21 mouse cellular contexts compared by ENCODE assay signal in the genomic region with DNA sequence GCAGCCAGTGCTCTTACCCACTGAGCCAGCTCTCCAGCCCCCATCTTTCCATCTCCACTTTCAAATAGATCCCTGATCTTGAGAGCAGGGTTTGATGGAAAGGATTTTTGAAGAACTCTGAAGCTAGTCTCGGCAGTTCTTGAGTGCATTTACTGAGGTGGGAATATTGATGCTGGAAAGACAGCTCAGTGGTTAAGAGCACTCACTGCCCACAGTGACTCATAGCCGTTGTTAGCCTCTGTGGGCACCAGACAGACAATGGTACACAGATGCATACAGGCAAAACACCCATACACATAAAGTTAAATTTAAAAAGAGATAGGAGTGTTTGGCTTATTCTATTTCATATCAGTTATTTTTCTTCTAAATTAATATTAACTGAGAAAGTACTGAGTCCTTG. TPM values are rescaled to one million over a fixed set of nuclear protein-coding genes. Genes with fewer than 3 reads are reported as not detected.
DNase-seq lines count a peak whose midpoint lies in the region; ATAC-seq and TF ChIP-seq lines count a peak whose summit lies in the region.
"Had no signal": no experiment of that assay in that cellular context is flagged by ENCODE, and none has a peak within 500 bp of the region (broad histone marks: within the 10 kb centered on the region; RNA-seq: fewer than 3 reads in every experiment).

No protein-coding gene starts in this region.

- H3K4me3 ChIP-seq in myocyte, result no peak overlapping the region
- no peak overlapping the region for H3K4me3 ChIP-seq in heart, embryonic 10.5 days
- no peak overlapping the region for H3K4me3 ChIP-seq in forebrain, embryonic 13.5 days

- H3K4me2 ChIP-seq in myocyte (ENCODE audit: low read depth), result peak overlapping the region; percentile 28
- no peak overlapping the region for H3K4me2 ChIP-seq in forebrain, embryonic 13.5 days

- peaks cover 30% of the 10 kb centered on the region for H3K4me1 ChIP-seq in heart, embryonic 10.5 days
- H3K4me1 ChIP-seq in forebrain, embryonic 13.5 days, result peaks cover 29% of the 10 kb centered on the region

- no peaks in the 10 kb centered on the region for H3K27me3 ChIP-seq in myocyte (ENCODE audit: control insufficient read depth, insufficient read depth, insufficient read length)
- H3K27me3 ChIP-seq in heart, embryonic 10.5 days (ENCODE audit: insufficient read depth, poor library complexity, severe bottlenecking), result no peaks in the 10 kb centered on the region
- no peaks in the 10 kb centered on the region for H3K27me3 ChIP-seq in forebrain, embryonic 13.5 days
- H3K27me3 ChIP-seq: CH12.LX, Patski had no signal

- peaks cover 99% of the 10 kb centered on the region for H3K79me2 ChIP-seq in myocyte (ENCODE audit: control insufficient read depth, insufficient read depth)

- peak; percentile 56 for DNase-seq in 3T3-L1 (ENCODE audit: low read depth, low spot score)
- peak; percentile 74 for DNase-seq in 416B (ENCODE audit: low read depth)
- DNase-seq in heart, adult 11 months, result no peak
- no peak for DNase-seq in heart, embryonic 10.5 days (ENCODE audit: low spot score)
- DNase-seq: adrenal gland, adult 2 months; adrenal gland, adult 8-10 months; adrenal gland, postnatal 10 days; adrenal gland, postnatal 14 days; adrenal gland, postnatal 25 days; cerebellum, adult 11 months; cerebellum, adult 11-12 months; cerebellum, adult 18-20 months; cerebellum, adult 2 months; cerebellum, adult 8-10 months had no signal

- H3K9me3 ChIP-seq in heart, embryonic 10.5 days, result no peaks in the 10 kb centered on the region
- no peaks in the 10 kb centered on the region for H3K9me3 ChIP-seq in forebrain, embryonic 13.5 days (replicated peaks)
- H3K9me3 ChIP-seq: G1E had no signal

- TF ChIP-seq POLR2A in myocyte (IDR thresholded peaks at IDR 0.05; ENCODE audit: insufficient read length, low read depth), result no peak

- H3K27ac ChIP-seq in heart, embryonic 10.5 days, result no peak overlapping the region
- H3K27ac ChIP-seq in forebrain, embryonic 13.5 days, result no peak overlapping the region

- no peak overlapping the region for H3ac ChIP-seq in myocyte (ENCODE audit: control insufficient read depth, insufficient read length)

- ATAC-seq in forebrain, embryonic 13.5 days, result no peak
- ATAC-seq: activated CD4-positive, CD25-positive, alpha-beta regulatory T cell, adult 4 months; CD4-positive, CD25-positive, alpha-beta regulatory T cell, adult 4 months; Patski had no signal

- WGBS in heart, embryonic 10.5 days, result 87% methylated on average over 2 of the region's 2 CpGs
- WGBS in forebrain, embryonic 13.5 days, result 82% methylated on average over 2 of the region's 2 CpGs

- no peak overlapping the region for H3K9ac ChIP-seq in forebrain, embryonic 13.5 days

- no peaks in the 10 kb centered on the region for H3K36me3 ChIP-seq in myocyte (ENCODE audit: control insufficient read depth, insufficient read depth)
- peaks cover 25% of the 10 kb centered on the region for H3K36me3 ChIP-seq in heart, embryonic 10.5 days
- H3K36me3 ChIP-seq in forebrain, embryonic 13.5 days (ENCODE audit: poor library complexity, severe bottlenecking), result peaks cover under 1% of the 10 kb centered on the region

TF ChIP-seq in myocyte, 11 proteins besides CTCF, POLR2A, EP300 and RAD21:
- TF ChIP-seq POLR2AphosphoS2 (IDR thresholded peaks at IDR 0.05; ENCODE audit: insufficient read length, low read depth), result no peak
- TF ChIP-seq TCF3 (IDR thresholded peaks at IDR 0.05; ENCODE audit: insufficient read length, low read depth), result no peak
- TF ChIP-seq CEBPB (IDR thresholded peaks at IDR 0.05; ENCODE audit: insufficient read depth, poor library complexity, severe bottlenecking), result no peak
- TF ChIP-seq SRF (IDR thresholded peaks at IDR 0.05; ENCODE audit: control insufficient read depth, insufficient read length, low read depth), result no peak
- no peak for TF ChIP-seq TCF12 (IDR thresholded peaks at IDR 0.05; ENCODE audit: insufficient read depth, poor library complexity, severe bottlenecking)
- TF ChIP-seq E2F4 (IDR thresholded peaks at IDR 0.05; ENCODE audit: insufficient read depth), result no peak
- no peak for TF ChIP-seq MYOD1 (IDR thresholded peaks at IDR 0.05; ENCODE audit: control insufficient read depth in 1 of 3, insufficient read length in 2 of 3, low read depth in 2 of 3)
- no peak for TF ChIP-seq MYOG (IDR thresholded peaks at IDR 0.05; ENCODE audit: control insufficient read depth in 1 of 3, insufficient read depth in 1 of 3, insufficient read length in 2 of 3, low read depth in 2 of 3)
- no peak for TF ChIP-seq USF1 (IDR thresholded peaks at IDR 0.05; ENCODE audit: low read depth)
- no peak for TF ChIP-seq REST (IDR thresholded peaks at IDR 0.05; ENCODE audit: insufficient read depth, insufficient read length)
- TF ChIP-seq MAX (IDR thresholded peaks at IDR 0.05; ENCODE audit: low read depth), result no peak

RNA-seq across cellular contexts. Expression of a gene that starts 5.4 kb away (rescaled TPM):
- polyA plus RNA-seq in myocyte (2012; fragmentation: generic; extraction: Trizol), result 128 TPM
- polyA plus RNA-seq in heart, embryonic 10.5 days (2016; fragmentation: Nextera tagmentation; extraction: Ambion mirVana), result 49.9 and 51.6 TPM in 2 replicates
- polyA plus RNA-seq in forebrain, embryonic 13.5 days (2015; fragmentation: Nextera tagmentation; extraction: Ambion mirVana), result 76.3 and 97.0 TPM in 2 replicates

Comparison
In these comparisons a context has a peak if more than half of its experiments do, and no peak if none do; other contexts are left out.
1. DNase-seq: peak in 3T3-L1 (single experiment) and 416B (single experiment); none in heart, adult 11 months (single experiment) and heart, embryonic 10.5 days (single experiment).